Mouse (Mus musculus) right cerebral cortex, adult 2 months (tissue): Measurements from ENCODE around the gene Grin2c.

Source experiments
- DNase-seq, 2 experiments: peaks; one replicate each; pipeline ENCODE4 v3.0.0; 2021 to 2022; ENCODE audit warnings: low spot score in 2 of 2

Gene Grin2c

DNA sequence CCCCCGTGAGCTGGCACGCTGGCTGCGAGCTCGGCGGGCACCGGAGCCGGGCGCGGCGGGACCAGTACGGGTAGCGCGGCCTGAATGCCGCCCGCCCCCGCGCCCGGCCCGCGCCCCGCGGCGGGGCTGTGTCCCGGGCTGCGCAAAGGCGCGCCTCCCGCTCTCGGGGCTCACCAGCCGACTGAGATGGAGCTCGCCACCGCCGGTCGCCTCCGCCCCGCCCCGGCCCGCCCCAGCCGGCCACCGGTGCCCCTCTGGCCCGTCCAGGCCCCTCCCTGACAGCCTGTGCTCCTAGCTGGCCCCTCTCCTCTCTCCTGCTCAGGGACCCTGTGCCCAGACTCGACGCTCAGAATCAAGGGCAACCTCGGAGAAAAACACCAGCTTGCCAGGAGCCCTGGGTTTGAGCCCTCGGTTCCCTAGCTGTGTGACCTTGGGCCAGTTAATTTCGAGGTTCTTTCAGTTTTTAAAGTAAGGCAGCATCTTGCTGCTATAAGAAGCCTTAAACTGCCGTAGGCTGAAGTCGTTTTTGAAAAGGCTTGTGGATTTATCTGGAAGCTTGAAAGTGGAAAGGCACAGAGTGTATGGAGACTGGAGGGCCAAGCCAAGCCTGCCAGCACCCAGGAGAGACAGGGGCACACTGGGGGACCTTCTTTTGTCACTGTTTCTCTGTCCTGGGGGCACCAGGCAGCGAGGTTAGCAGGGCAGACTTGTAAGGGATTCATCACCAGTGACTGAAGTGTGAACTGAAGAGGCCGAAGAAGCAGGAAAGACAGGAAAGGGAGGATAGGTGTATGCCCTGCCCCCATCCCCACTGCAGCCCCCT lies at the start of gene Grin2c:
Gene Grin2c (minus strand): TSS at position 183 of the 823 bp plus-strand sequence.
- no peak for DNase-seq

DNA sequence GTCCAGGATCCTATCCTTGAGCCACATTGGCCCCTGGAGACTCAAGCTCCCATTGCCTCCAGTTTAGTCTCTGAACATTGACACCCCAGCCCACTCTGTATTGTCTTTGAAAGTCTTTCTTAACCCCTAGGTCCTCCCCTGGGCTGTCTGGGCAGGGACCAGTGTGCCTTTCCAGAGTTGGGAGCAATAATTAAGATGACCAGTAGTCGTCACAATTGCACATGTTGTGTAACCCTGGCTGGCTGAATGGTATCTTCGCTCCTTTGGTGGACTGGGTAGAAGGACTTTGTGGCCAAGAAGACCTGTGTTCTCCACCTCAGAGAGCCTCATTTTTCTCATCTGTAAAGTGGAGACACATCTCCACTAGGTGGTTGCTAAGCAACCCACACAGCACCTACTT lies 47.2 kb upstream of the Grin2c start:
- no peak for DNase-seq

DNA sequence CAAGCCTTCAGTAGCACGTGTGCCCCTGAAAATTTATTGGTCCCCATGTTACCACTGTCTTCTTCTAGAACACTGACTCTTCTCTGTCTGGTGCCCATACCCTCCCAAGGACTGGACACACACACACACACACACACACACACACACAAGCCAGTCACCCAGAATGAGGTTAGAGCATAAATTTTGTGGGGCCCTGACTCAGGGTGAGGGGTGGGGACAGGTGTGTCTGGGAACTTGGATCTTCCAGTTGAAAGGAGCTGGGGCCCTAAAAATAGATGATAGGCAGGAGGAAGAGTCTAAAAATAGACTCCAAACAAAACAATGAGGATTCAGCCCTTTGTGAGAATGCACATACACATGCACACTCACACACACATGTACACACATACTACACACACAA lies 41.7 kb upstream of the Grin2c start:
- DNase-seq = no peak

DNA sequence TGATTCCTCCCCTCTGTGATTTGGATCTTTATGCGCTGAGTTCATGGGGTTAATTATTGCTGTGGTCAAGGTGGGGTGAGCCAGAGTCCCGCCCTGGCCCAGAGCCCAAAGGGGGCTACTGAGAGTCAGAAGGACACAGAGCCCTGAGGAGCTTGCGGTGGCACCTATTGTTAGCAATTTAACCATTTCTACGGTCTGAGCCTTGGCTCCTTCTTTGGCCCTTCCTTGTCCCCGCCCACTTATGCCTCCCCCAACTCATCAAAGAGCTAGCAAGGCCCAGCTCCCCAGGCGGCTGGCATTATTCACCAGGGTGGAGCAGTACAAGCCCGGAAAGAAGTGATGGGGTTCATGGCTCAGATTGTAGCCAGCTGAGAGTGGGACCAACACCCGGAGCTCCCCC lies 39.8 kb upstream of the Grin2c start, which contains the start of gene Otop2:
Gene Otop2 (plus strand): TSS at position 301 of the 400 bp plus-strand sequence.
- no peak for DNase-seq

DNA sequence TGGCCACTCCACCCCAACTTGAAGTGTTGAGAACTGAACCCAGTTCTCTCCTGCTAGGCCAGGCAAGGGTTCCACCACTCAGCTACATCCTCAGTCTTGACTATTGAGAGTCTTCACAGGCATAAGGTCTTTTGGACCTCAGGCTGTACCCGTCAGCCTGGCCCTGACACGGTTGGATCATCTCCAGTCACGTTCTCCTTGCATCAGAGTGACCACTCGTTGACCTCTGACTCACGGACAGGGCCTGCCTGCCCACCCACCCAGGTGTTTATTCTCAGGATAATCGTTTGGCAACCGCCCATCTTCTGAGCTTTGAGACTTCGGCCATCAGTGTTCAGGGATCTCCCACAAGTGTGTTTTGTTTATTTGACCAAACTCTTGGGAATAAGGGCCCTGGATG lies 36.1 kb upstream of the Grin2c start:
- no peak for DNase-seq

DNA sequence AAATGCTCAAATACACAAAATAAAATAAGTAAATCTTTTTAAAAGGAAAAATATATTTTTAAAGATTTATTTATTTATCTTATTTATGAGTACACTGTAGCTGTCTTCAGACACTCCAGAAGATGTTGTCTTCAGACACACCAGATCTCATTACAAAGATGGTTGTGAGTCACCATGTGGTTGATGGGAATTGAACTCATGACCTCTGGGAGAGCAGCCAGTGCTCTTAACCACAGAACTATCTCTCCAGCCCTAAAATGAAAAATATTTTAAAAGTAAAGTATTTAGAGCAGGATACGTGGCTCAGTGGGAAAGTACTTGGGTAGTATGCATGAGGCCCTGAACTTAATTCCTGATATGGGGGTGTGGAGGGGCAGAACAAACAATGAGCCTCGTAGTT lies 34.3 kb upstream of the Grin2c start:
- no peak for DNase-seq

DNA sequence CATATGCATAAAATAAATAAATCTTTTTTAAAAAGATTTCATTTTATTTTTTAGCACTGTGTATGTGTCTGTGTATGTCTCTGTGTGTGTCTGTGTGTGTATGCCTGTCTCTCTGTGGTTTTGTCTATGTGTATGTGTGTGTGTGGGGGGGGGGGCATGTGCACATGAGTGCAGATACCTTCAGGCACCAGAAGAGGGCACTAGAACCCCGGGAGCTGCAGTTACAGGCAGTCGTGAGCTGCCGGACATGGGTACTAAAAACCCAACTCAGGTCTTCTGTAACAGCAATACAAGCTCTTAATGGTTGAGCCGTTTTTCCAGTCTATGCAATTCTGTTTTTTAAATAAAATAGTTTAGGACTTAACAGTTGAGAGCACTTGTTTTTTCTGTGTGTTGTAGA lies 33.7 kb upstream of the Grin2c start:
- DNase-seq = no peak

DNA sequence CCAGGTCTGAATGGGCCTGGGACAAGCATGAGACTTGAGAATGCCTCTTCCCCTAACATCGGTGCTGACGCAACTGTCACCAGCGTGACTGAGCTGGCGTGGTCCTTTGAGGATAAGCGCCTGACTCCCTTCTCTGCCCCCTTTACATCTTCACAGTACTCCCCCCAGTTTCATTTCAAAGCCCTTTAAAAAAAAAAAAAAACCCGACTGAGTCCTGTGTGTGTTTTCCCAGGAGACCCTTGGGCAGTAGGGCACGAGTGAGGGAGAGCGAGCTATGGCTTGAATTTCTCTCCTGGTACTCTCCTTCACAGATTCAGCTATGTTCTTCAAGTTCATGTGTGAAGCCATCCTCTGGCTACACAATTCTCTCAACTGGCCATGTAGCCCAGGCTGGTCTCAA lies 31.1 kb upstream of the Grin2c start:
- DNase-seq = no peak

DNA sequence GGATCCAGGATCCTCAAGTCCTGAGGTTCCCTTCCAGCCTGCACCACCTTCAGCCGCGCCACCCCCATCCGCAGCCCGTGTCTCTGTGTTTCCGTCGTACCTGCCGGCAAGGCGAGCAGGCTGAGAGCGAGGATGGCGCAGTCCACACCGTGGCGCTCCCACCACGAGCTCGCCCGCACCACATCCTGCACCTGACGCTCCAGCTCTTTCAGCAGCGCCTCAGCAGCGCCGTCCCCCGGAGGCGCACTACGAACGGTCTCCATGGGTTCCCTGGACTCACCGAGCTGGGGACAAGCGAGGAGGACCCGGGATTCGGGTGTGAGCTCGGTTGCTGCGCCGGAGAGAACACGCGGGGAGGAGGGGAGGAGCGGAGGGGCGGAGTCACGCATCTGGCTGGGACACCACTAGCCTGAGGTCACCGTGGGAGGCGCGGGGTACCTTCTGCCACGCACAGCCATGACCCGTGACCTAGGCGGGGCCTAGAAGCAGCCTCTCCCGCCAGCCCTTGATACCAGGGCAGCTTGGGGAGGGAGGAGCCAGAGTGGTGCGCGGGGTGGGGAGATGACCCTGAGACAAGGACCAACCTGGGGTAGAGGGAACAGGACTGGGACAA lies 30.3 kb upstream of the Grin2c start, which contains the start of gene Fads6:
Gene Fads6 (minus strand): TSS at position 450 of the 613 bp plus-strand sequence.
- peak; percentile 68 to 72 for DNase-seq

DNA sequence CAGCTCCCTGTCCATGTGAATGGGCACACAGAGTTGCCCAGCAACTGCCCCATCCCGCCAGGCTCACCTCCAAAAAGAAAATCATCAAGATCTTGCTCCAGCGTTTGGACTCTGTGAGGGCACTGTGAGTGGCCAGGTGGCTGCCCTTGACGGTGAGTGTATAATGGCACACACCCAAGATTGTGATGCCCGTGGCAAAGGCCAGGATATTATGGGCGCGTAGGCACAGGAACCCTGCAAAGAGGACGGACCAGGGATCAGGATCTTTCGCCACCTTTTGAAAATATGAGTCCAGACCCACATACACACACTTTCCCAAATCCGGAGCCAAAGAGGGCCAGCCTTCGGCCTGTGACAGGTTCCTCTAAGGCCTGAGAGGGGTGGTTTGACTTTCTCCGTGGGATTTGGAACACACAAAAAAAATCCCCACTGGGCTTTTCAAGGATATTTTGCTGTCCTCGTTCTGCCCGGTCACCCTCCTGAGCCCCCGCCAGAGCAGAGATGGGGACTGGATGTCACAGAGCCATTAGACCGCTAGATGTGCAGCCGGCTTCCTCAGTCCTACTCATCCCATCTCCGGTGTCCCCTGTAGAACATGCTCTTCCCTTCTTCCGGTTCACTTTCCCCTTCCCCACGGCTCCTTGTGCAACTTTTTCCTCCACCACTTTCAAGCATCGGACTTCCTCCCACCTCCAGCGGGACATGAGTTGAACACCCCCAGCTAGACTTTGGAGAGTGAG lies 29.6 kb upstream of the Grin2c start:
- DNase-seq = no peak

DNA sequence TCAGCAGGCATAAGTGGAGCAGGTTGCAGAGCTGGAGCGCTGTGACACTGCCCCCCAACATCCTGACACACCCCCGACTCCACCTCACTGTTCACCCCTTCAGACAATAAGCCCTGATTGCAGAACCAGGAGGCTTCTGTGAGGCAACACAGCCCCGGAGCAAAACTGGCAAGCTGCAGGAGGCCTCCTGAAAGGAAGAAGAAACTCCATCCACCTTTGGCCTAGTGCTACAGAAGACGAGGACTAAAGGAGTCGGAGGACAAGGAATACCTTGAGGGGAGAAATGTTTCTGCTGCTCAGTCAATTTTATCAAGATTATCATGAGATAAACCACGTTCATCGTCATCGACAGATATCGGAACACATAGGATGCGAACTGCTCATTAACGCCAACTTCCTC lies 28.9 kb upstream of the Grin2c start:
- no peak for DNase-seq

DNA sequence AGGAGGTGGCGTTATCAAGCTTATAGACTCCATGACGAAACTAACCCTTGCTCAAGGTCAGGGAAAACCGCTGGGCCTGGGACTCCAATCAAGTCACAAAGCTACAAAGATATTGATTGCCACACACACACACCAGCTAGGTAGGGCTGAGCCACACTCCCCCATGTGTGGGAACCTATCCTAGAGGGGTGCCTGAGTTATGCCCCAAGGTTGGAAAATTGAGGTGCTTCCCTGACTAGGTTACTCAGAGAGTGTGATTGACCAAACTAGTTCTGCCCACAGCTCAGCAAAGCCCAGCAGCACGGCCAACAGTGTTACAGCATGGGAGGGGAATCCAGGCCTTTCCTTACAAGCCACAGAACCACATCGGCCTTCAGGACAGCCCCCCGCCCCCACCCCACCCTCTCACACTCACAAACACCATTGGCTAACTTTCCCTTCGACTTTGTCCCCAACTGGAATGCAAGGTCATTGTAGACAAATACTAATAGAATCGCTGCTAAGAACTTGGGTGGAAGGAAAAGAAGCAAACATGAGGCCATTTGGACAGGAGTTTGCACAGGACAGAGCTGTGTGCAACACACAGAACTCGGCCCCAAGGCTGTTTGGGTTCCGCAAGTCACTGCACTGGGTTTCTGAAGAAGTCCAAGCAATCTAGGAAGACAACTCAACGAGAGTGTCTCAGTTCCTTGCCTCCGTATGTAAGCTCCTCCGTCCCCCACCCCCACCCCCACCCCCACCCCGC lies 25.8 kb upstream of the Grin2c start:
- no peak for DNase-seq

DNA sequence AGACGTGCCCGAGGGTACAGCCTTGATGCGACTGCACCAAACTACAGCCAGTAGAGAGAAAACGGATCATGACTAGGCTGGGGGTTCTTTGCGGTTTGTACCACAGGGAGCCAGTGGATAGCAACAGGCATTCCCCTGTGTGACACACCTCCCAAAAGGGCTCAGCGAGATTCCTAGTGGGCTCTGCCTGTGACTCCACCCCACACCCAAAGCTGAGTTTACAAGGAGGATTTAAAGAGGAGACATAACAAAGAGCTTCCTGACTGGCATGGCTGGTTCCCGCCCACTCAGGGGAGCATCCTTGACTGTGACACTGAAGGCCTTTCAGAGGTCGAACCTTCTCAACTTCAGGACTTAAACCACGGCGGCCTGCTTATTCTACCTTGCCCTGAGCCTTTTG lies 24.5 kb upstream of the Grin2c start:
- DNase-seq = no peak

DNA sequence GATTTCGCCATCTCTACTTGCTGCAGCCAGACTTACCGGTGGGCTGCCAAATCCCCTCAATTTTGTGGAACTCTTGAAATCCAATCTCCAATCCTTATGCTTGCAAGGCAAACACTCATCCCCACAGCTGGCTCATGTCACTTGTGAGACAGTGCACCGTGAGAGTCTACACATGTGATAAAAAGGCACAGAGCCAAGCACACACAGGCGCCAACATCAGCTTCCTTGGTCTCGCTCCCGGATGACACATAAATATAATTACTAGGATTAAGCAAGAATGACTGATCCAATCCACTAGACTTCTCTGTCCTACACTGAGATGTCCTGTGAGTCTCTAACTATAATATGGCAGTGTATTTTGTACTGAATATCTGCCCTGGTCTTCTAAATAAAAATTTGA lies 23.9 kb upstream of the Grin2c start:
- no peak for DNase-seq

DNA sequence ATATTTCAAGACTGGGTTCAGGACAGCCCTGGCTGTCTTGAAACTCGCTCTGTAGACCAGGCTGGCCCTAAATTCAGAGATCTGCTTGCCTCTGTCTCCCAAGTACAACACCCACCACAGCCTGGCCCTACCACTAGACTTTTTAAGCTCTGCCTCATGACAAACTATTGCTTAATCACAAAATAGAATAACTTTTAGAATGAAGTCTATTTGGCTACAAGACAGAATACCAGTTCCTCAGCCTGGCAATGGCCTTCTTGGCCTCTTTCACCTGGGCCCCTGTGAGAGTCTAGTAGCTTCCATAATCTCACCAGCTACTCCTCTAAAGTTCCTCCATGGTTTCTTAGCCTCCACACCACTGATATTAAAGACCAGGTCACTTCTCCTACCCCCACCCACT lies 23.3 kb upstream of the Grin2c start:
- no peak for DNase-seq

DNA sequence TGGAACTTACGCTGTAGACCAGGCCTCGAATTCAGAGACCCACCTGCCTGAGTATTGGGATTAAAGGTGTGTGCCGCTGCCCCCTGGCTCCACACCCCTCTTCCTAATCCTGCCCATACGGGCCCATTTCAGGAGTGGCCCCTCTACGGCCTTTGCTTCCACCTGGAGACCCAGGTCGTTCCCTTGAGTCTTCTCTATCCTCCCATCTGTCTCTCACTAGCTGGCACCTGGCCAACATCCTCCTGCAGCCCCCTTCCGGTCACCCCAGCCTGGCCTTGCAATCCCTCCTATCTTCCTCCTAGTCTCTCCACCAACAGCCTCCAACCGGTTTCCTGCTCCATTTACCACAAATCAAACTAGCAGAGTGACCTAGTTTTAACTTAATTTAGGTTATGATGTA lies 22.8 kb upstream of the Grin2c start:
- no peak for DNase-seq

DNA sequence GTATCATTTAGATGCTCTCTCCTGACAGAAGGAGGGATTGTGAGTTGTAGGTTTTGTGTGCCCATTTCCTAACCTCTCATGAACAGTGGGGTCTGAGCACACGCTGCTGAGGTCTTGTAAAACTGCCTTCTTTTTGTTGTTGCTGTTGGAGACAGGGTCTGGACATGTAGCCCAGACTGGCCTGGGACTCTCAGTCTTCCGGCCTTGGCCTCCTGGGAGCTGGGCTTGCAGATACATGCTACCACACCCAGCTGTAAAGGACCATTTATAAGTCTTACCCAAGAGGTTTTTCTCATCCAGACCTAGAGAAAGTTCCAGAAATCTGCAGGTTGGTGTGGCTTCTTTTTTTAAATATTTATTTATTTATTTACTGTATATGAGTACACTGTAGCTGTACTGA lies 21.3 kb upstream of the Grin2c start:
- no peak for DNase-seq

DNA sequence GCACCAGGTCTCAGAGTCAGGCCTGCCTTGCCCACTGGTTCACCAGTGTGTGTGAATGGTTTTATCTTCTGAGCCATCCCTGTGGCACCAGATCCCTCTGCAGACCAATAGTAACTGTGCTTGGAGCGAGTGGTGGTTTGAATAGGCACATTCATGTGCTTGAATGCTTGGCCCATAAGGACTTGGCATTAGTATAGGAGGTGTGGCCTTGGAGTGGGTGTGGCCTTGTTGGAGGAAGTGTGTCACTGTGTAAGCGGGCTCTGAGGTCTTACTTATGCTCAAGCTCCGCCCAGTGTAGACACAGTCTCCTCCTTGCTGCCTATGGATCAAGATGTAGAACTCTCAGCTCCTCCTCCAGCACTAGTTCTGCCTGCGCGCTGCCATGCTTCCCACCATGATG lies 20.3 kb upstream of the Grin2c start:
- no peak for DNase-seq

DNA sequence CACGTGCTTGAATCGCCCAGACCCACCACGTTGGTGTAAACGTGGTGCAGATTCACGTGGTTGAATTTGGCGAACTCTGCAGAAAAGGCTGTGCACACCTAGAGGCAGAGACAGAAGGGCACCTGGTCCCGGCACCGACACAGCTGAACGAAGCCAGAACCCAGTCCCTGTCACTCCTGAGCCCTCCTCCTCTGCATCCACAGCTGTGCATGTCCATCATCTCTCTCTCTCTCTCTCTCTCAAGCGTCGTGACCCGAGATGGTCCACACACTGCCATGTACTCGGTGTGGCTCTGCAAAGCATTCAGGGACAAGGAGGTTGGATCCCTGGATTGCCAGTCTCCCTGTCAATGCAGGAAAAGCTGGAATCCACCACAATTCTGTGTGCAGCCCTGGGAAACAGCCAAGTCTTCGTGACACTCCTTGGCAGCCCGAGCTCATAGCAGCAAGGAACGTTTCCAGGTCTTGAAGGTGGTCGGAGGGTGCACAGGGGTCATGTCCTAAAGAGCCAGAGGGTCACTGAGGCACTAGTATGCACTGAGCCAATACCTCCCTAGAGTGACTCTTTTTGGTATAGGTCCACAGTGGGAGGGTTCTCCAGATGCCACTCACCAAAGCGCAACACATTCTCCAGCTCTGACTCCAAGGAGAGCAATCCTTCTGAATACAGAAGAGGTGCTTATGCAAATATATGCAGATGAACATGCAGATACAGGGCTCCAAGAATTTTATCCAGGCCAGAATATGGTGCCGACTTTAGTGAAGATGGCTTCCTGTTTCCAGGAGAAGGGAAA lies 19.4 kb upstream of the Grin2c start:
- DNase-seq = no peak

DNA sequence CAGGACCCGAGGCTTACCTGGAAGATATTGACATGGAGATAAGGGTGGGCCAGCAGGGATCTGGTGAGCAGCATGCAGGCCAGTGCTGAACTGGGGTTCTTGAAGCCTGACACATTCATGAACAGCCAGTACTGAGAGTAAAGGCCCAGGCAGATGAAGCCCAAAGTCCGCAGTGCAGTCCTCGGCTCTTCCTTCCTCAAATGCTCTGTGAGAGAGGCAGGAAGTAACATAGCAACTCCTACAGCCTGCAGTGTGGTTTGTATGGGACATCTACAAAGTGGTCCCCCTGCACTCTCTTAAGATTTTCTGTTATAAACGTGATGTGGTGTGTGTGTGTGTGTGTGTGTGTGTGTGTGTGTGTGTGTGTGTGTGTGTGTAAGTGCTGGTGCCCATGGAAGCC lies 18.2 kb upstream of the Grin2c start:
- no peak for DNase-seq
